Mouse (Mus musculus): ENCODE results near the gene Rpgr. TPM values are rescaled to one million over a fixed set of nuclear protein-coding genes. Genes with fewer than 3 reads are reported as not detected.
A peak's percentile ranks its signal among the peaks of the same experiment; 100 is the strongest.

Gene Rpgr
- 10 to 100 TPM; 16.0 to 17.2 TPM for total RNA-seq (2021)

- DNase-seq: peak; percentile 86 to 87
These were observed at the start of gene Rpgr for GRCm38 (mm10) chrX:10216410-10216949. Rpgr (minus strand) TSS chrX:10216920.

GRCm38 (mm10) chrX:10258260-10258659 lies 41.5 kb upstream of the Rpgr start:
- no peak for DNase-seq

- DNase-seq: no peak
These were observed 41.1 kb upstream of the Rpgr start for GRCm38 (mm10) chrX:10257774-10258173.

GRCm38 (mm10) chrX:10251852-10252504 lies 35.3 kb upstream of the Rpgr start, which contains the start of gene Otc:
Otc (plus strand) TSS chrX:10252305.
- DNase-seq: no peak

- no peak for DNase-seq
These were observed 34.6 kb upstream of the Rpgr start for GRCm38 (mm10) chrX:10251357-10251756.

GRCm38 (mm10) chrX:10243916-10244315 lies 27.2 kb upstream of the Rpgr start:
- DNase-seq: no peak

- no peak for DNase-seq
These were observed 22.8 kb upstream of the Rpgr start for GRCm38 (mm10) chrX:10239515-10239914.

GRCm38 (mm10) chrX:10234617-10235016 lies 17.9 kb upstream of the Rpgr start:
- DNase-seq: no peak

GRCm38 (mm10) chrX:10233051-10233450 lies 16.3 kb upstream of the Rpgr start:
- DNase-seq: no peak

- no peak for DNase-seq
These were observed 2.6 kb upstream of the Rpgr start for GRCm38 (mm10) chrX:10219281-10219680.

GRCm38 (mm10) chrX:10215972-10216371 lies 748 bp downstream of the Rpgr start:
- no peak for DNase-seq

- no peak for DNase-seq
These were observed 10.8 kb downstream of the Rpgr start for GRCm38 (mm10) chrX:10205937-10206336.

GRCm38 (mm10) chrX:10201289-10201688 lies 15.4 kb downstream of the Rpgr start:
- peak in 1 of 2 experiments; percentile 6 for DNase-seq

- DNase-seq: no peak
These were observed 64.3 kb downstream of the Rpgr start for GRCm38 (mm10) chrX:10152390-10152789.

GRCm38 (mm10) chrX:10117065-10117719 lies 99.5 kb downstream of the Rpgr start, which contains the start of gene Srpx:
Srpx (minus strand) TSS chrX:10117709.
- DNase-seq: no peak

GRCm38 (mm10) chrX:10115780-10116179 lies 100.9 kb downstream of the Rpgr start:
- no peak for DNase-seq

GRCm38 (mm10) chrX:10110736-10111135 lies 106.0 kb downstream of the Rpgr start:
- no peak for DNase-seq

- DNase-seq: no peak
These were observed 108.2 kb downstream of the Rpgr start for GRCm38 (mm10) chrX:10108558-10108957.

GRCm38 (mm10) chrX:10105475-10105874 lies 111.2 kb downstream of the Rpgr start:
- DNase-seq: no peak

GRCm38 (mm10) chrX:10102739-10103138 lies 114.0 kb downstream of the Rpgr start:
- no peak for DNase-seq

- DNase-seq: peak in 1 of 2 experiments; percentile 3
These were observed 120.9 kb downstream of the Rpgr start for GRCm38 (mm10) chrX:10095797-10096196.

- no peak for DNase-seq
These were observed 136.3 kb downstream of the Rpgr start for GRCm38 (mm10) chrX:10080385-10080784.

GRCm38 (mm10) chrX:10079981-10080380 lies 136.7 kb downstream of the Rpgr start:
- DNase-seq: no peak

GRCm38 (mm10) chrX:10073966-10074365 lies 142.8 kb downstream of the Rpgr start:
- no peak for DNase-seq

All from layer of hippocampus, postnatal 36 days (tissue).